Mouse (Mus musculus): Measurements from ENCODE around the gene Afm.

Afm gene

DNA sequence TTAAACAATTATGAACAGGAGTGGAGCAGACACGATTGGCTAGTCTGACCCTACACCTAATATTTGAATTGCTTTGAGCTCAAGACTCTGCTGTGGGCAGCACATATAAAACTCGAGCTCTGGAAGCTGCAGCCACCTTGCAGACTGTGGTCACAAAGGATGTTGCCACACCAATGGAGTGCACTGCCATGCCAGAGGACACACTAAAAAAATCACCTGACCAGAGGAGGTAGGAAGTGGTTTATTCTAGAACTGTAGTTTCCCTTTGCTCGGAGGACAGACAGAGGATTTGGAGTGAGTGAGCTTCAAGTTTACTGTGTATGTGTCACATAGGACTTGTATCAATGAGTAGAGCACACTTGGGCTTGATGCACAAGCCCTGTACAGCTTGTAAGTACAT is 37.3 kb downstream of the Afm start:
- DNase-seq (ENCODE audit: low spot score in 2 of 2) = no peak

DNA sequence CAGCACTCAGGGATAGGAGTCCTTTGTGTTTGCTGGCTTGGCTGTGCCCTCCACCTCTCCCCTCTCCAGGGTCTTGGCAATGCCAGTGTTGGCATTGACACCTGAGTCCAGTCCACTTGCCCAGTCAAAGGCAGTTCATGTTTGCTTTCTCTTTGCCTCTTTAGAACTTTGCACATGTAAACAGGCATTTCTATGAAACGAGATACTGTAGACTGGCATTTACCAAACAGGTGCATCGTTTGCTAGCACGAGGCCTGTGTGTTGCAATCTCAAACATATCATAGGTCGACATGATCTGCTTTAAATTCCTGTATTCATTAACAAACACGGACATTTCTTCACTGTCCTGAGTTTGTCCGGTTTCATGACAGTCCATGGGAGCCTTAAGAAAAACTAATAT is 42.0 kb downstream of the Afm start, which contains the start of gene 5830473C10Rik:
Gene 5830473C10Rik, plus strand, starts transcription at position 365 of the 400 bp plus-strand sequence.
- no peak for DNase-seq (ENCODE audit: low spot score in 2 of 2)

DNA sequence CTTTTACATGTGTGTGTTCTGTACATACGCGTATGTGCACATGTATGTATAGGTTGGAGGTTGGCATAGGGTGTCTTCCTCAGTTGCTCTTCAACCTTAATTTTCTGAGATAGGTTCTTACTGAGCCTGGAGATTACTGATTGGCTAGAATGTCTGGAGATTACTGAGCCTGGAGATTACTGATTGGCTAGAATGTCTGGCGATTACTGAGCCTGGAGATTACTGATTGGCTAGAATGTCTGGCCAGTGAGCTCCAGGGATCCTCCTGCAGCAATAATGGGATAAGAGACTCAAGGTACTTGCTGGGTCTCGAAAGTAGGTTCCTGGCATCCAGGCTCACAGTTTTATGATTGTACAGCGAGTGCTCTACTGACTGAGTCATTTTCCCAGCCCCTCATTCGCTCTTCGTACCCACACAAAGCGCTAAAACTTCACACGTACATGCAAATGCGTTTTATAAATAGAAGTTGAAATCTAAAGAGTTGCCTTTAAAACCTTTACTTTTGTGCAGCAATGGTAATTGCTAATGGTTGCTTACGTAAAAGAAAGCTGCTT is 43.1 kb downstream of the Afm start:
- peak; percentile 36 to 45 for DNase-seq (ENCODE audit: low spot score in 2 of 2)

DNA sequence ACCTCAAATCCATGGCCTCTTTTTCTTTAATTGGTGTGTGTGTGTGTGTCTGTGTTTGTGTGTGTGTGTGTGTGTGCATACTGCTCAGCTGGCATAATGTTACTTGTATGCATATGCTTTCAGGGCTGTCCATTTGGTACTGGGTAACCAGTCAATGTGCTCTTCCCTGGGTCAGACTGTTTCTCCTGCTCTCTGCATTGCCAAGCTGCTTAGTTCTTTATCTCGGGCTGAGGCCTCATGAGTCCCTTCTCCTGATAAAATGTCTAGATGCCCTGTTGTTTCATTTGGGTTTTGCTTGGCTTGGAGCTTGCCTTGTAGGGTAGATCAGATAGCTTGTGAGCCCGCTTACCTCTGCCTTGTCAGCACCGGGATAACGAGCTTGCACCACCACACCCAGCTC is 44.1 kb downstream of the Afm start:
- no peak for DNase-seq (ENCODE audit: low spot score in 2 of 2)

DNA sequence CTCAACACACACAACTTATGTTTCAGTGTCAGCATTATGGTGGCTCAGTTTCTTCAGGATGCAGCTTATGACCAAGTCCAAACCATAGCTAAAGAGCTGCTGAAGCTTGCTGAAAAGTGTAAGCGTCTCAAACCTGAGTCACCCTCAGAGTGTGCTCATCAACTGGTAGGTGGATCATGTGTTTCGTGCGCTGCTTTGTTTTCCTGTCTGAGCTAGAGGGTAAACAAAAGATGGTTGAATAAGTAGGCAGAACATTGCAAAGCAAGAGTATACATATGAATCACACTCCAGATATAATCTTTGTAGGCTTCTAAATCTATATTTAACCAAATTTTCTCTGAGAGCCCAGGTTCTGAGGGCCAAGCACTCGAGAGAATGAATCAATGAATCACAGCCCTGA is 45.4 kb downstream of the Afm start:
- peak; percentile 42 to 46 for DNase-seq (ENCODE audit: low spot score in 2 of 2)

DNA sequence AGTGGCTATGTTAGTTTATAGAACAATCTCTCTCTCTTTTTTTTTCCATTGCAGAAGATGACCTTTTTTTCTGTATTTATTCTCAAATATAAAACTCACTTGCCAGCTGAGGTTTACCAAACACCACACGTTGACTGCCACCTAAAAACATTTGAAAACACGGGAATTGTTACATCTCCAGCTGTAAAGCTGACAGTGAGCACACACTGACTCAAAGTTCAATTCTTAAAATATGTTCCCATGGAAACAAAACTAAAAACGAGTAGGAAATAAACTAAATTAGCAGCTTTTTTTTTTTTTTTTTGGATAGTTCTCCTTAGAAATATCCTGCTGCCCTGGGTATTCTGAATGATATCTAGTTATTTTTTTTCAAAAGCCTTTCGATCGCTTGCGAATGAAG is 46.5 kb downstream of the Afm start:
- no peak for DNase-seq (ENCODE audit: low spot score in 2 of 2)

DNA sequence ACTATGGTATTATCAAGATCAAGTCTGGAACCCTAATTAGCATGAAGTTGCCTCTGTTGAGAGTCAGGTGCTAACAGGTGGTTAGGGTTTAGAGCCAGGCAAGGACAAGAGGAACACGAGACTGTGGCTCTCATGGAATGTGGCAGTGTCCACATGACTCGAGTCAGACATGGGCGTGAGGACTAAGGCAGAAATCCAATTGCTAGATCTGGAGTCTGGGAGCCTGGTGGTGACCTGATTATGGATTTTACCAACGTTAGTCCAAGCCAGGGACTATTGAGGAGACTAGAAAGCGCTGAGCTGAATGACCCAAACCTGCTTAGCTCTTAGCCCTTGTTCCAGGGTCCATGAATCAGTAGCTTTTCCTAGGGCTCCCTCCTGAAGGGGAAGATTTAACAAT is 49.1 kb downstream of the Afm start:
- no peak for DNase-seq (ENCODE audit: low spot score in 2 of 2)

DNA sequence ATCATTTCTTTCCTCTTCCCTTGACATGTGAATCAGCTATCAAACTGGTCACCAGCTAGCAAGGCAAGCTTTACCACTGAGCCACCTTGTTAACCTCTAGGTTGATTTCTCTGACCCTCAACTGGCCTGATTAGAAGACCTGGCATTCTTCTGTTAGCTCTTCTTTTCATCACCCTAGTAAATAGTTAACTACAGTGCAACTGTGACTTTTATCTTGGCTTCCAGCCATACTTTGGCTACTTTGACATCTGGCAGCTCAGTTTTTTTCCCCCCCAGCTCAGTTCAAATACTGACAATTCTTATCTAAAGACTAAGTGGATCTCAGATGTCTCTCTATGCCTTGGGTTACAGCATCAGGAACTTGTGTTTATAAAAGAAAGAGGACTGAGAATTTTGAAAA is 49.6 kb downstream of the Afm start:
- DNase-seq (ENCODE audit: low spot score in 2 of 2) = no peak

DNA sequence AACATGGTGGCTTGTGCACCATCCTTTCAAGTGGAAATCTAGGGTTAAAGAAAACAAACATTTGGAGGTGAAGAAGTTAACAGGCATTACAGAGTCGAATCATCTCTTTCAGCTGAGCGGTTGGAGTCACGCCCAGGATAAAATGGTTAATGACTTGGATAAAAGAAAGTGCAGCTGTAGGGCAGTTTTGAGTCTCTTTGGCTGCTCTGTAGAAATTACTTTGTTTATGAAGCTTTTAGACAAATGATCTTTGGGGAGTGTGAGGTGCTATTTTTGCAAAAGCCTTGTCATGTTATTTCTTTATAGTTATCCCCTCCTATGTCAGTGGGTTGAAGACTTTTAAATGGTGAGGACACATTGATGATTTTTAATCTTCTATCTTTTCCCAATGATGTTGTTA is 52.5 kb downstream of the Afm start:
- no peak for DNase-seq (ENCODE audit: low spot score in 2 of 2)

DNA sequence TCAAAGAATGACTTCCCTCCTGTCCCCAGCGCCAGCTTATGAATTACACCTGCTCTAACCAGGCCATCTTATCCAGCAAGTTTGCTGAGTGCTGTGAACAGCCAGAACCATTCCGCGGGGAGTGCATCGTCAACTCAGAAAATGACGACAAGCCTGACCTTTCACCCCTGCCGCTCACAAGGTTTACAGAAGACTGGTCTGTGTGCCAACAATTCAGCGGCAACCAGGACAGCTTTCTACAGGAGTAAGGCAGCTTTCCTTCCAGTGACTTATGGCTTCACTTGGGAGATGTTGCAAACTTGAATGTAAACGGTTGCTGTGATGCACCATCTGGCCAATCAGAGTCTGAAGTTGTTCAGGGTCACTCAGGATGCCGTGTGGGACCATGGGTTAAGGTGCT is 59.0 kb downstream of the Afm start:
- no peak for DNase-seq (ENCODE audit: low spot score in 2 of 2)

DNA sequence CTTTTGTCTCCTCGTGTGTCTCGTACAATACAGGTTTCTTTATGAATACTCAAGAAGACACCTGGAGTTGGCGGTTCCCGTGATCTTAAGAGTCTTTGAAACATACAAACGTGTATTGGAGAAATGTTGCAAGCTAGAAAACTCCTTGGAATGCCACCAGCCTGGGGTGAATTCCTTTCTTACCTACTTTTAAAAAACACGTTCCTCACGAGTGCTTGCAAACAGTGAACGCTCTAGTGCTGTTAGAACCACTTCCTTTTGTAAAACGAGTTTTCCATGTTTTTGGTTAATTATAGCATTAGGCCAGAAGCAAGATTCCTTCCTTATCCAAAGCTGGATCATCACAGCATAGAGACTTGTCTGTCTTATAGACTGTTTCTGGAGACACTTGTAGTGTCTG is 60.8 kb downstream of the Afm start:
- DNase-seq (ENCODE audit: low spot score in 2 of 2) = no peak

DNA sequence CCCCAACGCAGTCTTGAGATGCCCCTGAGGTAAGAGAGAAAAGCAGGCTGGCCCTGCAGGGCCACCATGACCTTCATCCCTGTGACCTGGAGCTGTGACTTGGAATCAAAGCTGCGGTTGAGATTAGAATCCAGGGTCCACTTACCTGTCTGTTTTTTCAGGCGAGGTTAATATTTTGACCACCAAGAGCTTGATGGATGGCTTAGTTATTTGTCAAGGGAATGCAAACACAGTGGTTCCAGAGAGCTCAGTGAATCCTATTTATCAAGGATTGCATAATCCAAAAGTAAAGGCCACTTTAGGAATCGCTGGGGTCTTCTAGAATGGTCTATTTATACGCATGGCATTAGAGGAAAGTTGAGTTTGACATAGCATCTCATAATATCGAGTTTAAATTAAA is 63.4 kb downstream of the Afm start:
- no peak for DNase-seq (ENCODE audit: low spot score in 2 of 2)

DNA sequence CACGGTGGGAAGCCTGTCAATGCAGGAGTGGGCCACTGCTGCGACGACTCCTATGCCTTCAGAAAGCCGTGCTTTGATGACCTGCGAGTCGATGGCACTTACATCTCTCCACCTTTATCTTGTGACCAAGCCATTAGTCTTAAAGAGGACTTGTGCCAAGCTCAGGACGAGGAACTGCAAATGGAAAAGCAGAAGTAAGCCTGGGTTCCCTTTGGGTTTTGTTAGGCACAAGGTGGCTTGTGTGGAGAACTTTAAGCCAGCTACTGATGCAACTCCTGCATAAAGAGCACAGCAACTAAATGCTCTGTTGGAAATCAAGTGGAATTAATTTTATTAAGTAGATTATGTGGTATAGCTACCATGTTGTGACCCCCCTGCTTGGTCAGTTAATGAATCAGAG is 66.1 kb downstream of the Afm start:
- no peak for DNase-seq (ENCODE audit: low spot score in 2 of 2)

DNA sequence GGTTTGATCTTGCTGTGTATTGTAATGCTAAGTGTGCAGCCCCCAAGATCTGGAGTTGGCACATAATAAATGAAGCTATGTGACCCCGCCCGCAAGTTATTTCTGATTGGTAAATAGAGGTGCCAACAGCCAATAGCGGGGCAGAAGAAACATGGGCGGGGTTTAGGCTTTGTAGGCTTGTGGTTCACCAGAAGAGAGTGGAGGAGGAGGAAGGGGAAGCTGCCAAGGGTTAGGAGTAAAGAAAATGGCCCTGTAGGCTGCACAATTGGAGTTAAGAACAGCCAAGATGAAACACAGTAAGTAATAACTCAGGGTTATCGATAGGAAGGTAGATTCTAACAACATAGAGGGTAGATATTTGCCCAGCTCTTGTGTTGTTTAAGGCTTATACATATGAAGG is 67.8 kb downstream of the Afm start:
- DNase-seq (ENCODE audit: low spot score in 2 of 2) = no peak

DNA sequence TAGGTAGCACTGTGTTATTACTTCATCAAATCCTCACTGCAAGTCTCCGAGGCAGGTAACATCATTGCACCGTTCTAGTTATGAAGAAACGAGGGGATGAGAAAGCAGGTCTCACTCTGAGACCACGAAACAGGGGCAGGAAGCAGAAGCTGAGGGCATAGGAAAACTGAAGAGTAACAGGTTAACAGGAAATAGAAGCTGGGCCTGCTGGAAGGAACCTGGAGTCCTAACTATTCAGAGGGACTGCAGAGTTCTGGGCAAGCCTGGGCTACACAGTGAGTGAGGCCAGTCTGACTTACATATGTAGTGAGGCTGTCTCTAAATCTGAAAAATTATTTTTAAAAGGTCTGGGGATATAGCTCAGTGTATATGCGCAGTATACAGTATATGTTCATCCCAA is 69.4 kb downstream of the Afm start:
- no peak for DNase-seq (ENCODE audit: low spot score in 2 of 2)

DNA sequence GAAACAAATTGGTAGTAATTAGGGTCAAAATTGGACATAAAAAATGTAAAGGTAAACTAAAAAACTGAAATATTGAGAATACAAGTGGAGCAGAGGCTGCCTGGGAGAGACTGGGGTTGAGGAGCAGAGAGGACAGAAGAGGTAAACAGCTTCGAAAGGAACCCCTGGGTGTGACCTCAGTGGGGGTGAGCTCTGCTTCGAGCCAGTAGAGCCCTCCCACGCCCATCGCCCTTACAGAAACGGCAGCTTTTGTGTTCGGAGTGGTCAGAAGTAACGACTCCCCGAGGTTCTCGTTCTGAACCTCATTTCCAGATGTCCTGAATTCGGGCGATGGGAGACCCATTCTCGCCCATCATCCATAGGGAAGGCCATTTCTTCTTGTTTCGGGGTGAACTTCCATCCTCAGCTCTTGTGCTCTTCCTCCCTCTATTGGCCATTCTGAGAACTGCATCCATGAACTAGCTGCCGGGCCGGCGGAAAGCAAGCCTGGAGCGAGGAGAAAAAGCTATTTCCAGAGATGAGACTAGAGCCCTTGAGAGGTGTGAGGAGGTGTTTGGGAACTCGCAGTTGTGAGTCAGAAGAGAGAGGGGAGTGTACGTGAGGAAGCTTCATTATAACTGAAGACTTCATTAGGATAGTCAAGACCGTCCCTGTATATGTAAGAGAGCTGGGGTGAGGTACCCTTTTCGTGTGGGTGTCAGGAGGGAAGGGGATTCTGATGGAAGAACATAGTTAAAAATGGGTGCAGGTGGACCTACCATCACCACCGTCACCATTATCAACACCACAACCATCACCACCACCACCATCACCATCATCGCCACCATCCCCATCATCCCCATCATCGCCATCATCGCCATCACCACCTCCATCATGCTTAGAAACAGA is 70.2 kb downstream of the Afm start:
- DNase-seq (ENCODE audit: low spot score in 2 of 2) = peak; percentile 83 to 93

DNA sequence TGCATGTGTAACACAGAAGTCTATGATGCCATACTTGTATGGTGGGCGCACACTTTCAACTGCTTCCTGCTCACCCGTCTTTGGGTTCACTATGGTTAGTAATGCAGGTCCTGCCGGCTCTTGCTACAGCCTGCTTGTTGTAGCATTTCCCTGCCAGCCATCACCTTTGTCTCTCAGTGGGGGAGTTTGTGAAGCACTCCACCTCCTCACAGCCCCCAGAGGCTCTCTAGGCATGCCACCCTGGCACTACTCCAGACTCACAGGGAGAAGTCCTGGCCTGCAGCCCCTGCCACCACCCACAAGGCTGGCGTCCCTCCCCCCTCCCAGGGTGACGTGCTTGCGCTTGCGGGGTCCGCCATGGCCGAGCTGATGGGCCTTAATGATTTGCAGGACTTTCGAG is 71.9 kb downstream of the Afm start:
- DNase-seq (ENCODE audit: low spot score in 2 of 2) = no peak

DNA sequence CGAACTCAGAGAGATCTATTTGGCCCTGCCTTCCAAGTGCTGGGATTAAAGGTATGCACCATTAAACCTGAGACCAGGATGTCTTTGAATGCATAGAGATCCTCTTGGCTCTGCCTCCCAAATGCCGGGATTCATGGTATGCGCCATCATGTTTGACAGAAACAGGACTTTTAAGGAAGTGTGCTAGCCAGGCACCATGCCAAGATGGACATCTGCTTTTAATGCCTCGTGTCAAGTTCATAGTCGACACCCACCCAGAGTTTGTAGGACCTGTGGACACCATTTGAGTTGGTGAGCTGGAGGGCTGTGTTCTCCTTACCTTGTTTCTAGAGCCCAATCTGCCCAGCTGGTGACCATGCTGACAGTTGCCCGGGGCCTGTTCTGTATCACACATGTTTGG is 73.2 kb downstream of the Afm start:
- DNase-seq (ENCODE audit: low spot score in 2 of 2) = no peak

DNA sequence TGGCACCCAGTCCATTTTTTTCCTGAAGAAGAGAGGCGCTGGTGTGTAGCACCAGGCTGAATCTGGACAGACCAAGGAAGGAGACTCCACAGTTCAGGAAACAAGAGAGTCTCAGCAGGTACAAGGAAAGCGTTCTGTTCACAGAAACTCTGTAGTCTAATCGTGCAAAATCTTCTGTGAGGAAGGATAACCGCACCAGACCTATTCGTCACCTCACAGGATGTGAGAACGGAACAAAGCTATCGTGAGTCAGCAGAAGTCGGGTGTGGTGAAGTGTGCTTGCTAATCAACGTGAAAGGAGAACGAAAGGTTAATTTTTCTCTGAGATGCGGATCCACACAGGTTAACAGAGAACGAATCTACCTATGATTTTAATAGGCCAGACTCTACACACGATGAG is 76.2 kb downstream of the Afm start:
- DNase-seq (ENCODE audit: low spot score in 2 of 2) = no peak

DNA sequence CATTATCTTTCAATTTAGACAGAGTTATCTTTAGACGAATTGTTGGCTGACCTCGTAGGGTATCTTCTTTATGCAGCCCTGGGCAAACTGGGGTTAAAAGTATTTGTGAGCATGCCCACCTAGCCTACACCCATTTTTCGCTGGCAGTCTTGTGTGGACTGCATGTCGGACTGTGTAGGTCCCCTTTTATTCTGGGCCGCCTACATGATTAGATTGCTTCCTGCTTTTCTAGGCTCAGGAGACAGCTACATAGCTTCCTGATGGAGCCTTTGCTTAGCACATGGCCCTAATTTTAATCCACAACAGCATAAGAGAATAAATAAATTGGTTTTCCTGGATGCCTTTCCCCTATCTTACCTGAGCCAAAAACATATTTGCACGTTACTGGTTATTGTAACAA is 77.4 kb downstream of the Afm start:
- DNase-seq (ENCODE audit: low spot score in 2 of 2) = no peak

DNA sequence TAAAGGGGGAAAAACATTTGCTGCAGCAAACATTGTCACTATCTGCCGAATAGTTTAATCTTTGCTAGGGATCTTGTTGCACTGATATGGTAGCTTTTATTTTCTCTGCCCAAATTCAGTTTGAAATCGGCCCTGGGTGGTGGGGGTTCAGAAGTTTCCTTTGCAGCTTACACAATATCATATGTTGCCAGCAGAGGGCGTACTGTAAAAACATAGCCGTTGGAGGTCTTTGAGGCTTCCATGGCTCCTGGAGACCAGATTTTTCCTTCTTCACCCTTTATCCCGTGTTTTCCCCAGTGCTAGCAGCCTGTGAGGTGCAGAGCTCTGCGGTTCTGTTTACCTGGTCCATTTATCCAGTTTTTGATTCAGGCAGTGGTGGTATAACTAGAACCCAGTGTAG is 82.7 kb downstream of the Afm start:
- peak; percentile 57 to 60 for DNase-seq (ENCODE audit: low spot score in 2 of 2)
